In genomic region chr16:29759416-29759815, GRCm38 (mm10) we compare ENCODE assay signal across 17 mouse cellular contexts.
"Had no signal": no experiment of that assay in that cellular context is flagged by ENCODE, and none has a peak within 500 bp of the region (broad histone marks: within the 10 kb centered on the region; RNA-seq: fewer than 3 reads in every experiment).

No protein-coding gene starts in this region.

- DNase-seq: lung, postnatal 4 days; midbrain, embryonic 14.5 days; retina, postnatal 1 day; right cerebral cortex, adult 18-20 months; right cerebral cortex, postnatal 25 days; right cerebral cortex, postnatal 4 days; spleen, adult 18-20 months; thymus, adult 18-20 months; thymus, postnatal 14 days; thymus, postnatal 36 days had no signal

- H3K27ac ChIP-seq: midbrain, embryonic 10.5 days; midbrain, embryonic 12.5 days; neural tube, embryonic 13.5 days; neural tube, embryonic 15.5 days had no signal

- H3K4me2 ChIP-seq: lung, embryonic 14.5 days; midbrain, embryonic 12.5 days; neural tube, embryonic 13.5 days; neural tube, embryonic 15.5 days had no signal

- H3K36me3 ChIP-seq: midbrain, embryonic 10.5 days; midbrain, embryonic 12.5 days; neural tube, embryonic 13.5 days; neural tube, embryonic 15.5 days had no signal

- H3K9ac ChIP-seq: lung, embryonic 14.5 days; midbrain, embryonic 12.5 days; neural tube, embryonic 13.5 days; neural tube, embryonic 15.5 days had no signal

- H3K4me3 ChIP-seq: midbrain, embryonic 10.5 days; midbrain, embryonic 12.5 days; myocyte; neural tube, embryonic 13.5 days; neural tube, embryonic 15.5 days had no signal

- ATAC-seq: midbrain, embryonic 16.5 days had no signal

- H3K9me3 ChIP-seq: midbrain, embryonic 10.5 days; midbrain, embryonic 12.5 days; neural tube, embryonic 13.5 days; neural tube, embryonic 15.5 days had no signal
